Mouse (Mus musculus): ENCODE measurements around the gene Npw.
A peak's percentile ranks its signal among the peaks of the same experiment; 100 is the strongest.

Gene Npw

GRCm38 (mm10) chr17:24658017-24658758 lies at the start of gene Npw:
TSS of gene Npw (minus strand) at chr17:24658457.
- DNase-seq: no peak

DNA sequence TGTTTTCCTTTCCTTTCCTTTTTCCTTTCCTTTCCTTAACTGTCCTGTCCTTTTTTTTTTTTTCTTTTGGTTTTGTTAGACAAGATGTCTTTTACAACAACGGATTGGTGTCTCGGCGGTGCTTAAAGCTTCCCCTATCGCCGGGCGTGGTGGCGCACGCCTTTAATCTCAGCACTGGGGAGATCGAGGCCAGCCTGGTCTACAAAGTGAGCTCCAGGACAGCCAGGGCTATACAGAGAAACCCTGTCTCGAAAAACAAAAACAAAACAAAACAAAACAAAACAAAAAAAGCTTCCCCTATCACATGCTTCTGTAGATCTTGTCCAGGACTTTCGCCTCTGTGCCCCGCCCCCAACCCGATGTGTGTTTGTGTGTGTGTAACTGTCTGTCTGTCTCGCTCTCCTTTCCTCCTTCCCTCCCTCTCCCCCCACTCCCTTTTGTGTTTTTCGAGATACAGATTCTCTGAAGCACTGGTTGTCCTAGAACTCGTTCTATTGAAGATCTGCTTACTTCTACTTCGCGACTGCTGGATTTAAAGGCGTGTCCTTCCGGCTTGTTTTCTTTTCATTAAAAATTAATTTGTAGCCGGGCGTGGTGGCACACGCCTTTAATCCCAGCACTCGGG lies 49.7 kb upstream of the Npw start:
- peak; percentile 21 for DNase-seq

DNA sequence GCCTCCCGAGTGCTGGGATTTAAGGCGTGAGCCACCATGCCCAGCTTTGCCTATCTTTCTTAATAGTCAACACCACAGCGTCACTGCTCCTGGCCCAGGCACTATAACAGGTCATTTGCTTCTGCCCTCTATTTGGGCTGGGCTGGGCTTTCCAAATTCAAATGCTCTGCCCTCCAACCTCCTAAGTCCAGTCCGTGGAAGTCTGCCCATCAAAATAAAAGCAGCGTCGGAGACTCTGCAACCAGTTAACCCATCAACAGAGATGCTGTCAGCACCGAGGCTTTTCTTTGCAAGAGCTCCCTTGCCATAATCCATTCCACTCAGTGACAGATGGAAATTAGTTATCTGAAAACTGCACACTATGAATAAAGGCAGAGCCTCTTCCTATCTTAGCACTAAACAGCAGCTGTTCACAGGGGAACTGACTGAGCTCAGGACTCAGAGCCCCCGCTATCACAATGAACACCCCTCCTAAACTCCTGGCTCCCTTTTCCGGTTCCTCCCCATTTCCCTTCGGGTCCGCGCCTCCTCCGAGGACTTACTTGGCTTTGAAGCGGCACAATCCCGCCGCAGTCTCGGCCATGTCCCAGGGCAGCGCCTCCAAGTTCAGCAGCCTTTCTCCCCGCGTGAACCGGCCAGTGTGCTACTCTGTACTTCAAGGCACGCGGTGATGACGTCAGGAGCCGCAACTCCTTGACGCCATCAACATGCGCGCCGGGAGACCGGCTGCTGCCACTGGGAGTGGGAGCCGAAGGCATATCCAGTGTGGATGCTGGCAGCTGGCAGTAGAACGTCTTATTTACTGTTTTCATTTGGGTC lies 48.9 kb upstream of the Npw start, which contains the start of gene Tbl3:
Tbl3 (minus strand) TSS at position 679 of the 819 bp plus-strand sequence.
- DNase-seq: peak; percentile 92

GRCm38 (mm10) chr17:24705821-24706220 lies 47.6 kb upstream of the Npw start:
- DNase-seq: peak; percentile 27

GRCm38 (mm10) chr17:24701251-24701650 lies 43.0 kb upstream of the Npw start:
- no peak for DNase-seq

DNA sequence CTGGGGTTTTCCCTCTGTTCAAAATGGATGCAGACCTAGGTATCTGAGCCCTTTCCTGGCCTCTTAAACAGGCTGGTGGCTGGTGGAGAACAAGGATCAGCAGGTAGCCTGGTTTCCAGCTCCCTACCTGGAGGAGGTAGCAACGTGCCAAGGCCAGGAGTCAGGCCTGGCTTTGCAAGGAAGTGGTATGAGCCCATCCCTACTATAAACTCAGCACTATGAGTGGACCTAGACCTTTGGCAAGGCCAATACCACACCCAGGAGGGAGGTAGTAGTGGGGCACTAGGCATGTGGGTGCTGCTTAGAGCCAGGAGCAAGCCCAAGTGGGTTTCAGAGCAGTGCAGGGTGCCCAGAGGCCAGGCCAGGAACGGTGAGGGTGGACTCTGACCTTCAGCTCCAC lies 41.2 kb upstream of the Npw start:
- no peak for DNase-seq

DNA sequence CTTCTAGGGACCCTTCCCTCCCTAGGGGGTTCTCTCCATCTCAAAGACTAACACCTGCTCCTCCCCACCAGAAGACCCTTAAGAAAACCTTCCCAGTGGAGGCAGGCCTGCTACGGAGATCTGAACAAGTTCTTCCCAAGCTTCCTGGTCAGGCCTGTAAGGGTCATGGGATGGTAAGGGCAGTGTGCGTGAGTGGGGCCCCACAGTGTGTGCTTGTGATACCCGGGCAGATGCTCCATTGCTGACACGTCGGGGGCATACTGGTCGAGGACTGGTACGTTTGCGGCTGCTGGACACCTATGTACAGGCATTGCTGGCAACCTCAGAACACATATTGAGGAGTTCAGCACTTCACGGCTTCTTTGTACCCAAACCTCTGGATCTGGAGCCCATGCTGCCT lies 40.5 kb upstream of the Npw start:
- DNase-seq: no peak

DNA sequence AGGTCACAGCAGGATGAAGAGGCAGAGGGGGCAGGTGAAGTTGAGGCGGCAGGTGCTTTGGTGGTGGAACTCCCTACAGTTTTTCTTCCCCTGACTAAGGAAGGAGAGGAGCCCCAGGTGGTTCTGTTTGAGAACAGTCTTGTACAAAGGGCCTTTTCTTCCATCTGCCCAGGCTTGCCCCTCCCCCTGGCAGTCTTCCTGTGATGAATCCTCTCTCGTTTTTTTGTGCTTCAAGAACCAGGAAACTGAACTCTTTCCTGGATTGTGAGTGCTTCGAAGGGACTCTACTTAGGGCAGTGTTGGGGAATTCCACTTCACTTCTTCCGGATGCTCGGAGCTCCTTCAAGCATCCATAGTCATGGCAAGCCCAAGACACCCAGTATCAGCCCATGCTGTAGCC lies 39.7 kb upstream of the Npw start:
- no peak for DNase-seq

DNA sequence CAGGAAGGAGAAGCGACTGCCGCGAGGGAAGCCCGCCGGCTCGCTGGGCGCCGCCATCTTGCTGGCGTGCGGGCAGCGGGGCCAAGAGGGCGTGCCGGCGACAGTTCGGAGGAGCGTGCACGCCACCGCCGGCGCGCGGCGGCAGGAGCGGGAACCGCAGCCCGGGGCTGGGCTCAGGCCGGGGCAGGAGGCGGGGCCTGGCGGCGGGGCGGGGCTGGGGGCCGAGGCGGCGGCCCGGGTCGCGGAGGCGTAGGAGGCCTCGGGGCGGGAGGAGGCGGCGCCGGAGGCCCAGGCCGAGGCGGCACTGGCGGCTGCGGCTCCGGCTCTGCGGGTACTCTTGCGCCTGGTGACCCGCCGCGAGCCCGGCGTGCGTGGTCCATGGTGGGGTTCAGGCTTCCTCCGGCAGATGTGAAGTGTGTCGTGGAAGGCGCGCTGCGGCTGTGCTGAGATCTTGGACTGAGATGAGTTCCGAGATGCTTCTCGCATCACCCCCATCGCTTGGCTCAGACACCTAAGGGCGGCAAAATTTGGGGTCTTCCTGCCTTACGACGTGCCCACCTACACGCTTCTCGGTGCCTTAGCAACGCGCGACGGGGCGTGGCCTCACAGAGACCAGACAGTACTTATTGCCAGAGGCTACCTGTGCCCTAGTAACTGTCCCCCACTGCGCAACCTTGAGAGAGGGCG lies 37.9 kb upstream of the Npw start, which contains the start of the genes Gfer and Noxo1:
Gfer (minus strand) TSS at position 146 of the 687 bp plus-strand sequence.
Noxo1 (plus strand) TSS at position 224 of the 687 bp plus-strand sequence.
- DNase-seq: peak; percentile 89

DNA sequence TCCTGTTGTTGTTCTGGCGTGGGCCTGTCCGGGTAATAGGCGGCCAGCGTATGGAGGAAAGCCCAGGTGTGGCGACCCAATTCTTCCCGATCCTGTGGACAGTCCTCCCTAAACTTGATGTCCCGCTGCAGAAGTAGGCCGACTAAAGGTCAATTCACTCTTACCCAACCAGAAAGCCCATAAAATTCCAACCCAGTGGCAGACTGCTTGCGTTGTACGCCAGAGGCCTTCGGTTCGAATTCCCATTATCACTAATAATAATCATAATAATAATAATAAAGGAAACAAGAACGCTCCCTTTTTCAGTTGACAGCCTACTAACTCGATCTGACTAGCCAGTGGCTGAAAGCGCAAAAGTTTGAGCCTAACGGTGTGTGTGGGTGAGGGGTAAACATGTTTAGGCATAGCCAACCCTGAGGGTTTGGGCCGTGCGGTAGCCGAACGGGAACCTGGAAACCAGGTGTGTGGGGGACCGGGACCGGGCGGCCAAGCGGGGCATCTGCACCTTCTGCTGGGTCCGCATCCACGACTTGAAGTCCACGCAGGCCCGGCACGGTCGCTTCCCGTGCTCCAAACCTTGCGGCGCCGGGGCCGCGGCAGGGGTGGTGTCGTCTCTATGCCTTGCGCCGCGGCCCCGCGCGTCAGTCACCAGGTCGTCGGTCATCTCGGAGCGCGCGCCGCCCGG lies 37.2 kb upstream of the Npw start:
- no peak for DNase-seq

- DNase-seq: no peak
Measured at GRCm38 (mm10) chr17:24692385-24692784, 34.1 kb upstream of the Npw start.

DNA sequence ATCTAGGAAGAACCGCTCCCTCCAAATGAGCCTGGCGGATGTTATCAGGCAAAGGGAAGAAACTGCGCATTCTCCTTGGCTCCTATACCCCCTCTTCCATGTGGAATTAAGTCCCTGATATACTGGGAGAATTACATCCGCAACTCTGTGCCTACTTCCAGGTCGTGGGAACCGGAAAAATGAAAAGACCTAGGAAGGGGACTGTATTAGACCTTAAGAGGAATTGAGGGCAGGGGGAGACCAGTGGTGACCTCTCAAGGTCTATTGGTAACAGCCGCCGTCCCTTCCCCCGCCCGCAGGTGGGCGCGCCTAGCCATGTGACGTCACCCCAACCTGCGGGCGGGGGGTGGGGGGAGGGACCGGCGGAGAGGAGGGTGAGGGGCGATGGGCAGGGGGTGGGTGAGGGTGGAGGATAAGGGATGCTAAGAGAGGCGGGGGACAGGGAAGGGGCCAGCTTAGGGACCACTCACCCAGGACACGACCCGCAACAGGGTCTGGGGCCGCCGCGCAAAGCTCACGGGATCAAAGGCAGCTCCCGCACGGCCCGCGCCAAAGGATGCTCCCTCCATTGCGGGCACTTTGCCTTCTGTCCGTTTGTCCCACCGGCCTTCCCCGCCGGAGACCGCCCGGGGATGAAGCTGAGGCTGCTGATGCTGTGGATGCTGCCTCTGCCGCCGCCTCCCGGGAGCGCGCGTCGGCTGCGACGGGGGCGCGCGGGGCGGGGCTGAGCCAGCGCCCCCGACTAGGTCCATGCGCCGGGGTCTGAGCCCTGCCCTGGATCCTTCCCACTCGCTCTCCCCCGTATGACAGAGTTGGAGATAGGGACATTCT lies 31.2 kb upstream of the Npw start, which contains the start of gene Syngr3:
Syngr3 (minus strand) TSS at position 705 of the 831 bp plus-strand sequence.
- DNase-seq: peak; percentile 77

GRCm38 (mm10) chr17:24687599-24687998 lies 29.3 kb upstream of the Npw start:
- DNase-seq: no peak

GRCm38 (mm10) chr17:24687146-24687595 lies 28.9 kb upstream of the Npw start:
- DNase-seq: no peak

DNA sequence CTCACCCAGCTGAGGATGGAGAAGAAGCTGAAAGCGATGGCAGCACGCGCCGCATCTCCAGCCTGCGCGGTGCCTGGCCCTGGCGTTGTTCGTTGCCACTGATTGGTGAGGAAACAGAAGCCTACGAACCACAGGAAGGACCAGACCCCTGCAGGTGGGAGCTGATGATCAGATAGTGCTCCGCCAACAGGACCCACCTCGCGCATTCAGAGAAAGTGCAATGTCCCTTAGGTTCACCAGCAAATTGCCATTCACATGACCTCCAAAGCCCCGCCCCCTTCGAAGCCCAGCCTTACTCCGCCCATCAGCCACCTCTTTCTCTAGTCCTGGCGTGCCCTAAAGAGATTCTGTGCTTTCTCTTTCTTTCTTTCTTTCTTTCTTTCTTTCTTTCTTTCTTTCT lies 28.3 kb upstream of the Npw start:
- no peak for DNase-seq

DNA sequence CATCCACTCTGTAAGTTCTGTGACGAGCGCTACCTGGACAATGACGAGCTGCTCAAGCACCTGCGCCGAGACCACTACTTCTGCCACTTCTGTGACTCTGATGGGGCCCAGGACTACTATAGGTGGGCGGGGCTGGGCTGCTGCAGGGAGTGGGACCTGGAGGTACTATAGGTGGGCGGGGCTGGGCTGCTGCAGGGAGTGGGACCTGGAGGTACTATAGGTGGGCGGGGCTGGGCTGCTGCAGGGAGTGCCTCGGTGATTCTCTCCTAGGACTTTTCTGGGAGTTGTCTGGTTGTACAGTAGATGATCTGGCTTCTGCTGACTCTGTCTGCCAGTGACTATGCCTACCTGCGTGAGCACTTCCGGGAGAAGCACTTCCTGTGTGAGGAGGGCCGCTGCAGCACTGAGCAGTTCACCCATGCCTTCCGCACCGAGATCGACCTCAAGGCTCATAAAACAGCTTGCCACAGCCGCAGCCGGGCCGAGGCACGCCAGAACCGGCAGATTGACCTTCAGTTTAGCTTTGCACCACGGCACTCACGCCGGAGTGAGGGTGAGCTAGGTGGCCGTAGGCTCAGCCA lies 19.3 kb upstream of the Npw start:
- no peak for DNase-seq

- no peak for DNase-seq
Measured at GRCm38 (mm10) chr17:24676877-24677276, 18.6 kb upstream of the Npw start.

DNA sequence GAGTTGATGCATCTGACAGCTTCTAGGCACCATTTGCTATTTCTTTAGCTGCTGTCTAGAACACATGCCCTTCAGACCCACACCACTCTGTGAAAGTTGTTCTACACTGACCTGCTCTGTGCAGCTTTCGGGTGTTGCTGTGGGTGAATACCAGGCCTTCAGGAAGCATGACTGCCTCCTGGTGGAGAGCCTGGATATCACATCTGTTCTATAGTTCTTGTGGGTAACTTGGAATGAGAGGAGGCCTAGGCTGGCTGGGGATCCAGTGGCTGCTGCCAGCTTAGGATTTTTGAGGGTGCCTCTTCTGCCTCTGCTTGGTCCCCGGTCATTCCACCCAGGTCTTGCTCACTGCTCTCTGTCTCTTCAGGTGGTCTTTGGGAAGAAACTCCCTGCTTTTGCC lies 17.9 kb upstream of the Npw start:
- no peak for DNase-seq

GRCm38 (mm10) chr17:24674277-24674676 lies 16.0 kb upstream of the Npw start:
- DNase-seq: no peak

- DNase-seq: no peak
Measured at GRCm38 (mm10) chr17:24672141-24672540, 13.9 kb upstream of the Npw start.

DNA sequence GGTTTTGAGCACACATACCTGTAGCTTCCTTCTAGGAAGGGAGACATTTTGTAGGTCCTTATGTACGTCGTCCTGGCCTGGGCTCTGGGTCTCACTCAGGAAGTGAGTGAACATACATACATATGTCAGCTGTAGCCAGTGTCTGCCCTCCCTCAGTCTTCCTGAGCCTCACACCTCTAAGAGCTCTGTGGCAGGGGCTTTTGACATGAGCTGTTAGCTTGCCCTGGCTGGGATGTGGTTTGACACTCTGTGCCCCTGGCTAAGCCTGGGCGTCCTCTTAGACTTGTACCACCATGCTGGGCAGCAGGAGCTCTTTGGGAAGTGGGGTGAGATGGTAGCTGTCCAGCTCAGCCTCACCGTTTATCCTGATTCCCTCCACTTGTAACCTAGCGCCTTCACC lies 13.1 kb upstream of the Npw start:
- no peak for DNase-seq
